Comparison of ENCODE assay signal across 8 mouse cellular contexts in genomic region chr12:102885735-102886134, GRCm38 (mm10). TPM values are rescaled to one million over a fixed set of nuclear protein-coding genes. Genes with fewer than 3 reads are reported as not detected.
A peak's percentile ranks its signal among the peaks of the same experiment; 100 is the strongest.
DNase-seq lines count a peak whose midpoint lies in the region; ATAC-seq and TF ChIP-seq lines count a peak whose summit lies in the region.

No protein-coding gene starts in this region.

- no peak overlapping the region for H3K4me2 ChIP-seq in forebrain, embryonic 15.5 days (replicated peaks)
- H3K4me2 ChIP-seq in forebrain, embryonic 11.5 days (ENCODE audit: low read depth, low read length, severe bottlenecking), result no peak overlapping the region

- no peaks in the 10 kb centered on the region for H3K9me3 ChIP-seq in forebrain, embryonic 15.5 days
- no peaks in the 10 kb centered on the region for H3K9me3 ChIP-seq in forebrain, embryonic 11.5 days (ENCODE audit: control insufficient read depth, low read length)

- intact Hi-C loops in left cerebral cortex, postnatal 14 days (cut with DNase I), result loop anchor here (2.0 to 5.0 kb wide), 2 partner anchors 62 to 179 kb away; partner anchors contain the start of gene Unc79

- H3K9ac ChIP-seq in forebrain, embryonic 15.5 days (replicated peaks), result no peak overlapping the region
- no peak overlapping the region for H3K9ac ChIP-seq in forebrain, embryonic 11.5 days (ENCODE audit: low read length)

- H3K27ac ChIP-seq in forebrain, embryonic 15.5 days (replicated peaks), result no peak overlapping the region
- no peak overlapping the region for H3K27ac ChIP-seq in forebrain, embryonic 11.5 days (ENCODE audit: low read depth, low read length)
- H3K27ac ChIP-seq in testis, adult 2 months (ENCODE audit: control insufficient read depth, insufficient read depth, low read depth, low read length), result no peak overlapping the region

- no peak for TF ChIP-seq POLR2A in testis, adult 2 months (IDR thresholded peaks at IDR 0.05; ENCODE audit: control insufficient read depth, low read depth, low read length)

- H3K4me3 ChIP-seq in forebrain, embryonic 15.5 days, result no peak overlapping the region
- no peak overlapping the region for H3K4me3 ChIP-seq in forebrain, embryonic 11.5 days (ENCODE audit: low read depth, low read length)
- H3K4me3 ChIP-seq in testis, adult 2 months (ENCODE audit: control insufficient read depth, low read depth, low read length), result no peak overlapping the region

- no peaks in the 10 kb centered on the region for H3K36me3 ChIP-seq in forebrain, embryonic 15.5 days
- no peaks in the 10 kb centered on the region for H3K36me3 ChIP-seq in forebrain, embryonic 11.5 days (ENCODE audit: control insufficient read depth, insufficient read depth, low read length)
- no peaks in the 10 kb centered on the region for H3K36me3 ChIP-seq in testis, adult 2 months (ENCODE audit: control insufficient read depth, insufficient read depth, low read length)

- peak; percentile 81 for ATAC-seq in forebrain, embryonic 15.5 days (replicated peaks)
- ATAC-seq in forebrain, embryonic 11.5 days (replicated peaks; ENCODE audit: low FRiP score), result no peak
- peak; percentile 97 for ATAC-seq in frontal cortex, adult (ENCODE audit: low TSS enrichment)

- WGBS in forebrain, embryonic 15.5 days, result 19% methylated on average over 5 of the region's 5 CpGs
- WGBS in forebrain, embryonic 11.5 days, result 11% methylated on average over 5 of the region's 5 CpGs

- peak; percentile 61; the same call in 1 of the 2 replicates for TF ChIP-seq CTCF in testis, adult 2 months (IDR thresholded peaks at IDR 0.05; ENCODE audit: control insufficient read depth, insufficient read depth, insufficient replicate concordance, low read depth, low read length)

- H3K27me3 ChIP-seq in forebrain, embryonic 15.5 days, result no peaks in the 10 kb centered on the region
- no peaks in the 10 kb centered on the region for H3K27me3 ChIP-seq in forebrain, embryonic 11.5 days (ENCODE audit: control insufficient read depth, insufficient read depth, low read length)
- no peaks in the 10 kb centered on the region for H3K27me3 ChIP-seq in testis, adult 2 months (ENCODE audit: control insufficient read depth, insufficient read depth, low read length)

- DNase-seq in forebrain, embryonic 11.5 days (ENCODE audit: low spot score), result no peak
- DNase-seq in testis, postnatal 14 days (ENCODE audit: low spot score), result no peak
- DNase-seq in left cerebral cortex, postnatal 14 days (ENCODE audit: low spot score in 2 of 2), result peak; percentile 63 to 68
- peak; percentile 33 to 49 for DNase-seq in right cerebral cortex, postnatal 36 days (ENCODE audit: low spot score in 2 of 2)
- no peak for DNase-seq in gastrocnemius, adult 8-10 months (ENCODE audit: low spot score in 2 of 2)

- peaks cover 4% of the 10 kb centered on the region; the same call in 1 of the 2 replicates for H3K4me1 ChIP-seq in forebrain, embryonic 15.5 days
- H3K4me1 ChIP-seq in forebrain, embryonic 11.5 days (replicated peaks; ENCODE audit: control insufficient read depth, insufficient read depth, low read length), result peaks cover 5% of the 10 kb centered on the region; the same call in 1 of the 2 replicates
- no peaks in the 10 kb centered on the region for H3K4me1 ChIP-seq in testis, adult 2 months (ENCODE audit: control insufficient read depth, insufficient read depth, low read length)

RNA-seq across cellular contexts. Expression of gene Btbd7, which starts 7.5 kb away (rescaled TPM):
- 17.8 and 19.7 TPM in 2 replicates for polyA plus RNA-seq in forebrain, embryonic 15.5 days (2015; fragmentation: Nextera tagmentation; extraction: Ambion mirVana)
- polyA plus RNA-seq in forebrain, embryonic 11.5 days (2014; fragmentation: Nextera tagmentation; extraction: Ambion mirVana), result 21.9 and 22.1 TPM in 2 replicates
- polyA plus RNA-seq in testis, adult 2 months (2012; rRNA removed), result 21.5 and 21.9 TPM in 2 replicates
- total RNA-seq in left cerebral cortex, postnatal 14 days (2021), result 10 to 100 TPM; 17.9 TPM
- 10 to 100 TPM; 16.7 to 18.7 (median 17.1) TPM for total RNA-seq in gastrocnemius, adult 8-10 months (2022)

RNA-seq across cellular contexts. Expression of gene Cox8c, which starts 13.4 kb away (rescaled TPM):
- not detected in 2 replicates for polyA plus RNA-seq in forebrain, embryonic 15.5 days (2015; fragmentation: Nextera tagmentation; extraction: Ambion mirVana)
- not detected in 2 replicates for polyA plus RNA-seq in forebrain, embryonic 11.5 days (2014; fragmentation: Nextera tagmentation; extraction: Ambion mirVana)
- 455 and 485 TPM in 2 replicates for polyA plus RNA-seq in testis, adult 2 months (2012; rRNA removed)
- total RNA-seq in left cerebral cortex, postnatal 14 days (2021), result not detected
- not detected for total RNA-seq in gastrocnemius, adult 8-10 months (2022)

Comparison
In these comparisons a context has a peak if more than half of its experiments do, and no peak if none do; other contexts are left out.
1. DNase-seq: peak in left cerebral cortex, postnatal 14 days (2 of 2) and right cerebral cortex, postnatal 36 days (2 of 2); none in forebrain, embryonic 11.5 days (single experiment), testis, postnatal 14 days (single experiment) and gastrocnemius, adult 8-10 months (0 of 2).
2. RNA of gene Cox8c, which starts 13.4 kb away (polyA plus RNA-seq): 455 to 485 TPM in testis, adult 2 months; not detected in forebrain, embryonic 11.5 days and not detected in forebrain, embryonic 15.5 days; every median in the first group is over 100 times any median in the second.